Mouse (Mus musculus) cortical plate, adult 2 months (tissue): Measurements from ENCODE around the gene Faf1. TPM values are rescaled to one million over a fixed set of nuclear protein-coding genes. Genes with fewer than 3 reads are reported as not detected.

ENCODE experiments used
- H3K27ac ChIP-seq: fragments of 200-500 bp; 2 replicates; pipeline ENCODE4 v1.5.1; 2012; ENCODE audit warnings: low read length, control low read depth, inconsistent platforms; ENCODE audit not compliant: insufficient read depth
- H3K4me1 ChIP-seq: fragments of 200-500 bp; 2 replicates; pipeline ENCODE4 v1.6.1; 2011; ENCODE audit warnings: low read length; ENCODE audit not compliant: control insufficient read depth, insufficient read depth
- H3K4me3 ChIP-seq: fragments of 200-500 bp; 2 replicates; pipeline ENCODE4 v1.5.1; 2011; ENCODE audit warnings: mild to moderate bottlenecking, low read length, control low read depth; ENCODE audit not compliant: insufficient read depth
- CTCF ChIP-seq: fragments of 200-500 bp; IDR thresholded peaks from 2 replicates; pipeline ENCODE4 v1.5.1; 2011; ENCODE audit warnings: mild to moderate bottlenecking, control low read depth, low read length; ENCODE audit not compliant: insufficient read depth; ENCODE audit errors: extremely low read depth
- POLR2A ChIP-seq: fragments of 200-500 bp; IDR thresholded peaks from 2 replicates; pipeline ENCODE4 v1.6.1; 2011; ENCODE audit warnings: mild to moderate bottlenecking, low read length, control low read depth; ENCODE audit not compliant: insufficient read depth; ENCODE audit errors: extremely low read depth
- polyA plus RNA-seq: library from polyadenylated mRNA; depleted of rRNA; stranded (reverse); fragments of >200 nt; gene quantifications from 2 replicates; pipeline ENCODE4 v1.2.3, GENCODE M21; 2012

Faf1 gene
- polyA plus RNA-seq, 1 experiment: 17.9 TPM

DNA sequence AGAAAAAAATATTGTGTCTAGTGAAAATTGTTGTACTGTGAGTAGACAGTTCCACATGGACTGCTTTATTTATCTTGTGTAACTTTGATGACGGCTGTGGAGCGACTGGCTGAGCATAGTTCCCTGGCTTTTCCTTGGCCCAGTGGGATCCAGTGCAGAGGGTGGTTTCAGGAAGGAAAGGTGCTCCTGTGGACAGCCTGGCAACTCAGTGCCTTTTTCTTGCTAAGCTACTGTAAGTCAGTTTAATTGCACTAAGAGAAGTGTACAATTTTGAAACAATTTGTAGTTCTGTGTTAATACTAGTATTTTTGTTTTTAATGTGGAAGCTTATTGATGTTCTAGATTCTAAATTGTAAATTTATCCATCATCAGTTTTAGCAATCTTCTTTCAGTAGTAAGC lies 83.5 kb downstream of the Faf1 start:
- TF ChIP-seq POLR2A (no peak), CTCF (no peak)
- Histone ChIP-seq H3K27ac (no peak overlapping the region), H3K4me3 (no peak overlapping the region)

GRCm38 (mm10) chr4:109760501-109760900 lies 84.1 kb downstream of the Faf1 start:
- TF ChIP-seq POLR2A: no peak
- TF ChIP-seq CTCF: no peak
- Histone ChIP-seq H3K4me3 (no peak overlapping the region), H3K27ac (no peak overlapping the region), H3K4me1 (no peaks in the 10 kb centered on the region)

More for the DNA sequence above, 83.5 kb downstream of the Faf1 start:
- no peaks in the 10 kb centered on the region for H3K4me1 ChIP-seq

GRCm38 (mm10) chr4:109762768-109763501 lies 86.5 kb downstream of the Faf1 start:
- no peak for TF ChIP-seq CTCF
- no peak for TF ChIP-seq POLR2A
- Histone ChIP-seq H3K4me3 (no peak overlapping the region), H3K4me1 (no peaks in the 10 kb centered on the region), H3K27ac (no peak overlapping the region)

- Histone ChIP-seq H3K4me1 (no peaks in the 10 kb centered on the region), H3K4me3 (no peak overlapping the region), H3K27ac (no peak overlapping the region)
- no peak for TF ChIP-seq CTCF
- TF ChIP-seq POLR2A: no peak
Measured at GRCm38 (mm10) chr4:109769071-109769470, 92.7 kb downstream of the Faf1 start.

GRCm38 (mm10) chr4:109782577-109783114 lies 106.3 kb downstream of the Faf1 start:
- Histone ChIP-seq H3K4me3 (no peak overlapping the region), H3K27ac (no peak overlapping the region), H3K4me1 (no peaks in the 10 kb centered on the region)
- TF ChIP-seq POLR2A (no peak), CTCF (no peak)

DNA sequence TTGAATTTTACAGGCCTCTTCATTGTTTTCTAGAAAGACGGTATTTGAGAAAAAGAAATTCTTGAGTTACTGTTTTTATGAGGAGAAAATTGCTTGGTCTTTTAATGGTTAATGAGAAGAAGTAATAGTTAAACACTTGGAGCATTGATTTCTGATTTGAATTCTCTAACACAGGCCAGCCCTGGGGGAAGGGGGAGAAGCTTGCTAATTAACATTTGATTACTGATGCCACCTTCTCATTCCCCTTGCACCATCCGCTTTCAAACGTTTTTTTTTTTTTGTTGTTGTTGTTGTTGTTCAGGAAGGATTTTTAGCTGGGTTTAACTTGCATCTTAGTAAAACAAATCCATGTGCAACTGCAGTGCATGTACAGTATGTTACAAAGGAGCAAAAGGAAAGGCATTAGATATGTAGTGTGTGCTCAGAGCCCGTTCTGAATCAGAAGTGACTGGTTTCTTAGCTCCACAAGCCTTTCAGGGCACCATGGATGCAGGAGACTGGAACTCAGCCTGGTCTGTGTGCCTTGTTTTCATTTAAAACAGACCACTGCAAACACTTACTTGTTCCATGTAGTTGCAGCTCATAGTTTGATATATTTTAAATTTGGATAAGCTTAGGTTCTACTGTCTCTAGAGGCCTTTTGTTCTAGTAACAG lies 113.1 kb downstream of the Faf1 start:
- H3K4me3 ChIP-seq: no peak overlapping the region
- TF ChIP-seq POLR2A: no peak
- no peak for TF ChIP-seq CTCF
- no peak overlapping the region for H3K27ac ChIP-seq

DNA sequence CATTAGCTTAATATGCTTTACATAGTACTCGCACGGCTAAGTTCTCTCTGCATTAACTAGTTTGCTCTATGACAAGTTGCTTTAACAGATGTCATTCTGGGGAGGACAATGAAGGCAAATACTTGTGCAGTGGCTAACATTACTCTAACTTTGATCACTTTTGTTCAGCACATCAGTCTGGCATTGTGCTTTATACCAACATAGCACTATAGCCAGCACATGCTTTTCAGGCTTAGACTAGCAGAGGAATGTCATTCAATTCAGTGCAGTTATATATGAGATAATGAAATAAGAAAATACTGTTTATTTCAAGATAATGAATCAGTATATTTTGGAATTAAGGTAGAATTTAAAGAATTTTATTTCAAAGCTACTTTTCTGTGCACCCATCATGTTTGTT lies 115.9 kb downstream of the Faf1 start:
- Histone ChIP-seq H3K4me1 (no peaks in the 10 kb centered on the region), H3K4me3 (no peak overlapping the region), H3K27ac (no peak overlapping the region)
- no peak for TF ChIP-seq POLR2A
- no peak for TF ChIP-seq CTCF

More for the DNA sequence above, 113.1 kb downstream of the Faf1 start:
- H3K4me1 ChIP-seq: no peaks in the 10 kb centered on the region

DNA sequence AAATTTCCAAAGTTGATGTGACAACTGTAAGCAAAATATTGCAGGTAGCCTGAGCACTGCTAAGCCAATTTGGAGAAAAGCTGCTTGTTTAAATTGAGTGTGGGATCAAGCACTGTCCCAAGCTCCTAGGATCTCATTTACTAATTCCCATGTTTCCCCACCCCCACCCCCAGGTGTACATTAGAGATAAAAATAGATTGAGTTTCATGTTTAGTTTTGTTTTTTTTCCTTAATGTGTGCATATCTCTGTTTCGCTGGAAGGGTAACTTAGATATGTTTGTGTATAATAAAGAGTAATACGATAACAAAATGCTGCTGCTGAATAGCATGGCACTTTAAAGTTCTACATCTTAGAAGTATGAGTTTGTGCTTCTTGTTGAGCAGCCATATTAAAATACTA lies 116.7 kb downstream of the Faf1 start:
- TF ChIP-seq POLR2A (no peak), CTCF (no peak)
- H3K4me1 ChIP-seq: no peaks in the 10 kb centered on the region
- H3K4me3 ChIP-seq: no peak overlapping the region
- no peak overlapping the region for H3K27ac ChIP-seq

DNA sequence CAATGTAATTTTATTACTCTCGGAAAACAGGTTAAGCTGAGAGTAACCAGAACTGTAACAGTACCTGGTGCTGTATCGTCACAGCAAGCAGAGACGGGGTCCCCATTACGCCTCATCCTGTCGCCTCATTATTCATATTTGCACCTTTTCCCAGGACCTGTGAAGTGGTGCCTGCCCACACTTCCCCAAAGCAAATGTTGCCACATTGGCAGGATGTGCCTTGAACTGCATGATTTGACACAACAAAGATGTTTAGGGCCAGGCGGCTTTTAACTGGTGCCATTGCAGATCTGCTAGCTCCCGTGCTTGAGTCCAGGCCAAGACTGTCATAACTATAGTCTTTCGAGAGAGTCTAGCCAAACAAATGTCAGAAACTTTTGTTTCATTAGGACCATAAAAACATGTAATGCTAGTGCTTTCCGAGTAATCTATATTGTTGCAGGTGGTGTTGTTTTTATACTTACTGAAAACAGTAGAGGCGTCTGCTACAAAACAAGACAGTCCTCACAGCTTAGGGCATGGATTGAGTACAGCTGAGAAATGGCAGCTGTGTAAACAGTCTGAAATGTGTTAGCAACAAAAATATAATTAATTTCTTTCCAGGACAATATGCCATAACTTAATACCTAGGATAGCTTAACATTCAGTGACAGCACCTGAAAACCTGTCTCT lies 121.3 kb downstream of the Faf1 start:
- Histone ChIP-seq H3K27ac (no peak overlapping the region), H3K4me3 (no peak overlapping the region), H3K4me1 (no peaks in the 10 kb centered on the region)
- TF ChIP-seq CTCF (no peak), POLR2A (no peak)
